Mouse (Mus musculus): ENCODE measurements around the gene Gm38394.
"Not testable (repeated sequence)": the region's sequence is repeated elsewhere in the genome, so short reads cannot be mapped to it uniquely, and the experiment has no call there.

The Gm38394 gene

GRCm38 (mm10) chr1:133661203-133661933 is at the start of gene Gm38394:
Gene Gm38394 (minus strand): TSS chr1:133661318.
- DNase-seq = peak; percentile 95

- no peak for DNase-seq
These were observed 49.8 kb upstream of the Gm38394 start for GRCm38 (mm10) chr1:133710895-133711294.

- DNase-seq = no peak
These were observed 48.2 kb upstream of the Gm38394 start for GRCm38 (mm10) chr1:133709292-133709691.

GRCm38 (mm10) chr1:133701824-133702223 is 40.7 kb upstream of the Gm38394 start:
- DNase-seq = not testable (repeated sequence)

GRCm38 (mm10) chr1:133697935-133698620 is 37.0 kb upstream of the Gm38394 start:
- DNase-seq = no peak

- DNase-seq = peak; percentile 87
These were observed 34.8 kb upstream of the Gm38394 start for GRCm38 (mm10) chr1:133695901-133696300.

GRCm38 (mm10) chr1:133694876-133695275 is 33.8 kb upstream of the Gm38394 start:
- DNase-seq = peak; percentile 32

GRCm38 (mm10) chr1:133694301-133694700 is 33.2 kb upstream of the Gm38394 start:
- DNase-seq = peak; percentile 41

GRCm38 (mm10) chr1:133693536-133694114 is 32.5 kb upstream of the Gm38394 start:
- DNase-seq = no peak

- DNase-seq = no peak
These were observed 31.1 kb upstream of the Gm38394 start for GRCm38 (mm10) chr1:133692195-133692594.

- DNase-seq = no peak
These were observed 29.9 kb upstream of the Gm38394 start for GRCm38 (mm10) chr1:133691046-133691445.

GRCm38 (mm10) chr1:133689897-133690296 is 28.8 kb upstream of the Gm38394 start, which contains the start of gene Lax1:
Gene Lax1 (minus strand): TSS chr1:133690108.
- DNase-seq = no peak

GRCm38 (mm10) chr1:133688301-133688700 is 27.2 kb upstream of the Gm38394 start:
- DNase-seq = no peak

GRCm38 (mm10) chr1:133685749-133686519 is 24.8 kb upstream of the Gm38394 start:
- peak; percentile 91 for DNase-seq

- no peak for DNase-seq
These were observed 10.7 kb upstream of the Gm38394 start for GRCm38 (mm10) chr1:133671801-133672200.

- DNase-seq = no peak
These were observed 10.1 kb upstream of the Gm38394 start for GRCm38 (mm10) chr1:133671266-133671665.

- DNase-seq = no peak
These were observed 9.7 kb upstream of the Gm38394 start for GRCm38 (mm10) chr1:133670776-133671175.

GRCm38 (mm10) chr1:133670190-133670589 is 9.1 kb upstream of the Gm38394 start:
- no peak for DNase-seq

GRCm38 (mm10) chr1:133668618-133669017 is 7.5 kb upstream of the Gm38394 start:
- DNase-seq = no peak

- no peak for DNase-seq
These were observed 6.6 kb upstream of the Gm38394 start for GRCm38 (mm10) chr1:133667721-133668120.

- DNase-seq = not testable (repeated sequence)
These were observed 4.6 kb upstream of the Gm38394 start for GRCm38 (mm10) chr1:133665713-133666112.

GRCm38 (mm10) chr1:133664203-133664970 is 3.3 kb upstream of the Gm38394 start:
- no peak for DNase-seq

Measured in kidney, adult 11 months (tissue).